Mouse (Mus musculus) hindbrain, embryonic 11.5 days (tissue): ENCODE results near the gene Syt15. TPM values are rescaled to one million over a fixed set of nuclear protein-coding genes. Genes with fewer than 3 reads are reported as not detected.
"Not testable (repeated sequence)": the region's sequence is repeated elsewhere in the genome, so short reads cannot be mapped to it uniquely, and the experiment has no call there.

Experiments used
- ATAC-seq: fragments of 200-750 bp; cut with Nextera tagmentation; 2 replicates; pipeline ENCODE4 v1.8.0; 2017; ENCODE audit warnings: mild to moderate bottlenecking, moderate TSS enrichment, moderate library complexity; ENCODE audit not compliant: low FRiP score
- DNase-seq: peaks from one replicate; pipeline ENCODE4 v3.0.0-alpha.2; 2015; ENCODE audit warnings: low spot score
- H3K27ac ChIP-seq: fragments of 300-500 bp; sonication (generic); 2 replicates; pipeline ENCODE4 v1.5.1; 2014; ENCODE audit warnings: mild to moderate bottlenecking, low read depth, low read length
- H3K27me3 ChIP-seq: fragments of 300-500 bp; sonication (generic); 2 replicates; pipeline ENCODE4 v1.6.1; 2014; ENCODE audit warnings: mild to moderate bottlenecking, low read length, moderate library complexity, mixed read lengths; ENCODE audit not compliant: control insufficient read depth, insufficient read depth
- H3K36me3 ChIP-seq: fragments of 300-500 bp; sonication (generic); 2 replicates; pipeline ENCODE4 v1.6.1; 2014; ENCODE audit warnings: mild to moderate bottlenecking, low read length, moderate library complexity, mixed read lengths; ENCODE audit not compliant: control insufficient read depth, insufficient read depth
- H3K4me1 ChIP-seq: fragments of 300-500 bp; sonication (generic); replicated peaks from 2 replicates; pipeline ENCODE4 v1.6.1; 2014; ENCODE audit warnings: low read length, mixed read lengths; ENCODE audit not compliant: control insufficient read depth, insufficient read depth
- H3K4me2 ChIP-seq: fragments of 300-500 bp; sonication (generic); replicated peaks from 2 replicates; pipeline ENCODE4 v1.6.1; 2014; ENCODE audit warnings: mild to moderate bottlenecking, low read depth, low read length
- H3K4me3 ChIP-seq: fragments of 300-500 bp; sonication (generic); 2 replicates; pipeline ENCODE4 v1.5.1; 2014; ENCODE audit warnings: low read depth, low read length
- H3K9ac ChIP-seq: fragments of 300-500 bp; sonication (generic); 2 replicates; pipeline ENCODE4 v1.6.1; 2014; ENCODE audit warnings: low read depth, low read length
- H3K9me3 ChIP-seq: fragments of 300-500 bp; sonication (generic); 2 replicates; pipeline ENCODE4 v1.6.1; 2016; ENCODE audit warnings: low read length; ENCODE audit not compliant: control insufficient read depth
- WGBS: fragments of 180-500 bp; shearing (Covaris S2); extraction: QIAGEN DNeasy Blood & Tissue Kit; methylation state at CpG from one replicate; pipeline ENCODE4 v1.1.7; 2014; 5-methylcytosine and 5-hydroxymethylcytosine counted together
- polyA plus RNA-seq: library from polyadenylated mRNA; unstranded; fragments of >200 nt; fragmentation: Nextera tagmentation; extraction: Ambion mirVana; gene quantifications from 2 replicates; pipeline ENCODE4 v1.2.1, GENCODE M21; 2014

The Syt15 gene
- polyA plus RNA-seq, 1 experiment from 2014 or later = 0.32 TPM

GRCm38 (mm10) chr14:34232866-34233680 is 13.7 kb downstream of the Syt15 start:
- H3K4me2 ChIP-seq = no peak overlapping the region
- H3K27ac ChIP-seq = no peak overlapping the region
- no peaks in the 10 kb centered on the region for H3K36me3 ChIP-seq
- no peaks in the 10 kb centered on the region for H3K27me3 ChIP-seq
- DNase-seq = no peak
- H3K9ac ChIP-seq = no peak overlapping the region
- no peak overlapping the region for H3K4me3 ChIP-seq
- 88% methylated on average over 9 of the region's 9 CpGs for WGBS
- ATAC-seq = no peak
- H3K9me3 ChIP-seq = no peaks in the 10 kb centered on the region
- no peaks in the 10 kb centered on the region for H3K4me1 ChIP-seq

- ATAC-seq = no peak
- no peak overlapping the region for H3K27ac ChIP-seq
- no peaks in the 10 kb centered on the region for H3K36me3 ChIP-seq
- H3K9me3 ChIP-seq = no peaks in the 10 kb centered on the region
- no peaks in the 10 kb centered on the region for H3K4me1 ChIP-seq
- H3K4me3 ChIP-seq = no peak overlapping the region
- H3K27me3 ChIP-seq = no peaks in the 10 kb centered on the region
- no peak overlapping the region for H3K4me2 ChIP-seq
- H3K9ac ChIP-seq = no peak overlapping the region
- DNase-seq = no peak
- WGBS = 62% methylated on average over 4 of the region's 4 CpGs
Measured at GRCm38 (mm10) chr14:34233846-34234245, 14.5 kb downstream of the Syt15 start.

DNA sequence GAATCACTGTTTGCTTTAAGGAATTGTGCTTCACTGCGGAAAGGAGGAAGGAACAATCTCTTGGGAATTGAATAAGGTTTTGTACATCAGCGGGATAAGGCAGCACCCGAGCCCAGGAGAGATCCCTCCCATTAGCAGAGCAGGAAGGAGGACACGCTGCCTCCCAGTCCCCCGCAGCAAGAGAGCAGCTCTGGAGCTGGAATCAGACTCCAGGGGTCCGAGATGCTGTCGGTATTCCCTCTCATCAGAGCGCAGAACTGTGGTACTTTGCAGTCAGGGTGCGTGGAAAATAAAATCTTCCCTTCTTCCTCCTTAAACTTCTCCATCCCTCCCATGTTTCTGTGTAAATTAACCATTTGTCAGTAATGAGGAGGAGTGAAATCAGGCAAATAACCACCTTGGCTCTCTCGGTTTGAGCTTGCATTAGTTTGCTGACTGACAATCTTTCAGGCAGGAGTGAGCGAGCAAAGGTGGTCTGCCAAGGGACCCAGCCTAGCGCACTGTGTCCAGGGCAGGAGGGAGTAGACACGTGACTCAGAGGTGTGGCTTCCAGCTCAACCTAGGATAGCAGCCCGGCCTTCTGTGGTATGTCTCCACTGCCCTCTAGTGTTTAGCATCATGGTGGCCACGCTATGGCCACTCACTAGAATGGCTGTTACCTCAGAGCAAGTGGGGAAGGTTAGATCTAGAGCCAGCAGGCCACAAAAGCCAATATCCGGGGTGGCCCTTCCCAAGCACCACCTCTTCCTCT is 15.4 kb downstream of the Syt15 start:
- Histone ChIP-seq H3K4me3 (peak overlapping the region; percentile 6; the same call in 1 of the 2 replicates), H3K4me1 (no peaks in the 10 kb centered on the region), H3K9me3 (no peaks in the 10 kb centered on the region), H3K36me3 (no peaks in the 10 kb centered on the region), H3K4me2 (peak overlapping the region; percentile 34), H3K27me3 (no peaks in the 10 kb centered on the region), H3K9ac (no peak overlapping the region), H3K27ac (no peak overlapping the region)
- ATAC-seq (peak; percentile 98), DNase-seq (peak; percentile 82)
- 5% methylated on average over 16 of the region's 16 CpGs for WGBS

DNA sequence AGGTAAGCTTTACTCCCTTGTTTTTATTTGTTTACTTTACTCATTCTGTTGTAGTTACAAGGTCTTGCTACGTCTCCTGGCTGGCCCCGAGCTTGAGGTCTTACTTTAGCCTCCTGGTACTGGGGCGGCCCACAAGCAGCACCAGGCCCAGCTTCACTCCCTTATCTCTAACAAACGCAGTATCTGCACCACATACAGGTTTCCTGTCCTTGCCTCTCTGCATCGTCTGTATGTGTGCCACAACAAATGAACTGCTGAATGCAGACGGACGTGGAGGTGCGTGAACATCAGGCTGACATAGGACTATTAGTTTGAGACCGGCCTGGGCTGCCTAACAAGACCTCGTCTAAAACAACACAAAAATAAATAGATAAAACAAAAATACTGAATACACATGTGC is 20.9 kb downstream of the Syt15 start:
- H3K4me2 ChIP-seq = no peak overlapping the region
- ATAC-seq = no peak
- no peak overlapping the region for H3K4me3 ChIP-seq
- H3K9me3 ChIP-seq = no peaks in the 10 kb centered on the region
- no peaks in the 10 kb centered on the region for H3K36me3 ChIP-seq
- H3K27ac ChIP-seq = no peak overlapping the region
- H3K27me3 ChIP-seq = no peaks in the 10 kb centered on the region
- DNase-seq = no peak
- no peaks in the 10 kb centered on the region for H3K4me1 ChIP-seq
- H3K9ac ChIP-seq = no peak overlapping the region
- 88% methylated on average over 10 of the region's 10 CpGs for WGBS

DNA sequence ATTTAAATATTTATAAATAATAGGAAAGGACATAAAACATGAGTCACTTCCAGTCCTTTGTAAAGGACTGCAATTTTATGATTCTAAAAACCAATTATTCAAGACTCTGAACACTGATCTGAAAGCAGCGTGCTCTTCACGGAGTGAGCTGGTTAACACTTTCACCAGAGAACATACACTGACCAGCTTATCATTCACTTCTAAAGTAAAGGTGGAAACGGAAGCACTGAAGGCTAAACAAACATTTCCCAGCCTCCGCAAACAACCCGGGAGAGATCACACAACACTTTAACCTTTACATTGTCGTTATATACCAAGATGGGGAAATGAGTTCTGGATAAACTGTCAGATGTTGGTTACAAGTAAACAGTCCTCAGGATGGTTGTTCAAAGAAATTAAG is 21.3 kb downstream of the Syt15 start:
- no peak for ATAC-seq
- Histone ChIP-seq H3K4me2 (no peak overlapping the region), H3K9ac (no peak overlapping the region), H3K27ac (no peak overlapping the region), H3K27me3 (no peaks in the 10 kb centered on the region), H3K4me3 (no peak overlapping the region), H3K36me3 (no peaks in the 10 kb centered on the region), H3K4me1 (no peaks in the 10 kb centered on the region), H3K9me3 (no peaks in the 10 kb centered on the region)
- WGBS = 84% methylated on average over 6 of the region's 6 CpGs
- DNase-seq = no peak

DNA sequence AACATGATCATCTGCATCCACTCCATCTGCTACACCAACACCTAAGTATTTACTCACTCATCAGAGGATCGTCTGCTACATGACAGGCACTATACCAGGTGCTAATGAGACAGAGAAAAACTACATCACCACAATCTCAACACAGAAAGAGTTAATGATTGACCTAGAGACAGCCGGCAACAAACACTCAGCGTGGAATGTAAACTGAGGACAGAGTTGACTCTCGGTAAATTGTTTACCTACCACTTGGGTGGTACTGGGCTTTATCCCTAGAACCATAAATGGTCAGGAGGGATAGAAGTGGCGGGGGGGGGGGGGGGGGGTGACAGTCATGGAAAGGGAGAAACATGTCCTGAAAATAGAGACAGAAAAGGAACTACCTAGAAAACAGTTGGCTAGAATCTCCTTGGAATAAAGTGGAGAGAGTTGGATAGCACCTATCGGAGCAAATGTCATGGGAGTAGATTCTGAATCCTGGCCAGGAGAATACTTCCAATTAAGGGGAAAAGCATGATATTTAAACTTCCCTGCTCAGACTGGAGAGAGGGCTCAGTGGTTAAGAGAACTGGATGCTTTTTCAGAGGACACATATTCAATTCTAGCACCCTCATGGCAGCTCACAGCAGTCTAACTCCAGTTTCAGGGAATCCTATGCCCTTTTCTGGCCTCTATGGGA is 33.2 kb downstream of the Syt15 start:
- H3K9ac ChIP-seq = no peak overlapping the region
- H3K27me3 ChIP-seq = no peaks in the 10 kb centered on the region
- DNase-seq (no peak), ATAC-seq (no peak)
- H3K4me2 ChIP-seq = no peak overlapping the region
- no peaks in the 10 kb centered on the region for H3K9me3 ChIP-seq
- H3K4me1 ChIP-seq = no peaks in the 10 kb centered on the region
- no peak overlapping the region for H3K27ac ChIP-seq
- no peaks in the 10 kb centered on the region for H3K36me3 ChIP-seq
- no peak overlapping the region for H3K4me3 ChIP-seq
- WGBS = 64% methylated on average over 5 of the region's 6 CpGs

GRCm38 (mm10) chr14:34253261-34253660 is 33.9 kb downstream of the Syt15 start:
- 92% methylated on average over 4 of the region's 4 CpGs for WGBS
- ATAC-seq (no peak), DNase-seq (no peak)

GRCm38 (mm10) chr14:34258525-34258924 is 39.1 kb downstream of the Syt15 start:
- not testable (repeated sequence) for DNase-seq, ATAC-seq, H3K9me3 ChIP-seq, H3K4me2 ChIP-seq, H3K4me1 ChIP-seq, H3K9ac ChIP-seq, H3K27ac ChIP-seq, H3K36me3 ChIP-seq, H3K27me3 ChIP-seq, H3K4me3 ChIP-seq
- WGBS = 74% methylated on average over 3 of the region's 3 CpGs

More at GRCm38 (mm10) chr14:34253261-34253660, 33.9 kb downstream of the Syt15 start:
- Histone ChIP-seq H3K9me3 (no peaks in the 10 kb centered on the region), H3K4me2 (no peak overlapping the region), H3K27me3 (no peaks in the 10 kb centered on the region), H3K4me3 (no peak overlapping the region), H3K27ac (no peak overlapping the region), H3K4me1 (no peaks in the 10 kb centered on the region), H3K9ac (no peak overlapping the region), H3K36me3 (no peaks in the 10 kb centered on the region)
